Mouse (Mus musculus) embryonic stem cell, embryonic (primary cell): ENCODE results near the gene Gnb1l.
"Not testable (repeated sequence)": the region's sequence is repeated elsewhere in the genome, so short reads cannot be mapped to it uniquely, and the experiment has no call there.

Source experiments
- CTCF ChIA-PET, 4 experiments: fragments of 300-600 bp in 2 of 4; fragments of 350-600 bp in 2 of 4; sonication (Branson Sonifier 250); formaldehyde crosslinking; loops; one replicate each; lab custom pipeline; 2022; ENCODE audit warnings: inconsistent platforms in 2 of 4; lab: Charles Lee
- POLR2A ChIA-PET, 4 experiments: fragments of 300-600 bp in 2 of 4; fragments of 350-600 bp in 2 of 4; sonication (Branson Sonifier 250); formaldehyde crosslinking; loops; one replicate each; lab custom pipeline; 2022; ENCODE audit warnings: antibody characterized with exemption in 4 of 4, inconsistent platforms in 1 of 4; lab: Charles Lee

The Gnb1l gene

DNA sequence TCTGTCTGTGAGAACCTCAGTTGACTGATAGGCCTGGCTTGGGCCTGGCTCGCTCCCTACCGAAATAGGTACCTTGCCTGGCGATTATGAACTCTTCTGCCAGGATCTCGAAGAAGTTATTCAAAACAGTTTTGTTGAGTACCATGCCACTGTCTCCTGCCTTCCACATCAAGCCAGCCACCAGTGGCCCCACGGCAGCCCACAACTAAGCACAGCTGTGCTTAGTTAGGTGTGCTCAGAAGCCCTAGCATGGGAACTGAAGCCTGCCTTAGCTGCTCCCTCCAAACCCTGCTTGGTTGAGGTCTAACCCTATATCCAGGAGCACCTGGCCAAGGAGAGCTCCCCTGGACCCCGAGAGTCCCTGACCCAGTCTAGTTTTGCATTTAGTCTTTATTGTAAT is 3.0 kb downstream of the Gnb1l start:
- CTCF ChIA-PET = interaction anchor here in 2 of 4 experiments (0.9 to 1.6 kb wide), 3 partner anchors 58 to 185 kb away, joined by 3 to 4 read pairs (median 3); no protein-coding TSS in a partner anchor
- POLR2A ChIA-PET = interaction anchor here in 2 of 4 experiments (0.5 to 2.0 kb wide), 7 partner anchors 13 to 127 kb away, joined by 3 to 4 read pairs (median 3); no protein-coding TSS in a partner anchor

DNA sequence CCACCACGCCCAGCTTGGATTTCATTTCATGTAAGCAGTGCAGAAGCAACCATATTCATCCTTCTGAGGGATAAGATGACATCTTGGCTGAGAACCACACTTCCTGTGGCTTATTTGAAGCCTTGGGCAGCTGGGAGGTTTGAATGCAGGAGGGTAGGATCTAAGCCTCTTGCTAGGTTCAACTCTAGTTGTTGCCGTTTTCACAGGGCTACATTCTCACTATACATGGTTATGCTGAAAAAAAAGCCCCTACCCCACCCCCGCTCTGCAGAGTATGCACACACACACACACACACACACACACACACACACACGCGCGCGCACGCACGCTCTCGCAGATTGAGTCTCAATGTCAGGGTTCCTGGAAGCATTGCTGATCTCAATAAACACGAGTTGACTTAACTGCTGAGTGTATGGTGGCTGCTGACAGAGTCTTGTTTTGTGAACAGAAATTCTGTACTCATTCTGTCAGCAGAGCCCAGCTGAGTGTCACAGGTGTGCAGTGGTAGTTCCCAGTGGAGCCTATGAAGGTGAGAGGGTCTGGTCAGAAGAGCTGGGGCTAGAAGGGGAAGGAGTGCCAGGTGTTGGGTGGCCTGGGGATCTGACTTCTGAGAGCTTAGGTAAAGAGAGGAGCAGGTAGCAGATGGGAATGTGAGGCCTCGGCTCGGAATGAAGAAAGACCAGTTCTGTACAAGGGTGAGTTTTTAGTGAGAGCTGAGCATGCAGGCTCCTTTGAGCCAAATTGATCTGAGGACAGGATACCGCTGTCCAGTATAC is 5.2 kb downstream of the Gnb1l start:
- ChIA-PET CTCF (no interaction called here), POLR2A (interaction anchor here in 2 of 4 experiments (0.6 to 2.8 kb wide), 4 partner anchors 12 to 370 kb away, joined by 3 to 15 read pairs (median 3); no protein-coding TSS in a partner anchor)

DNA sequence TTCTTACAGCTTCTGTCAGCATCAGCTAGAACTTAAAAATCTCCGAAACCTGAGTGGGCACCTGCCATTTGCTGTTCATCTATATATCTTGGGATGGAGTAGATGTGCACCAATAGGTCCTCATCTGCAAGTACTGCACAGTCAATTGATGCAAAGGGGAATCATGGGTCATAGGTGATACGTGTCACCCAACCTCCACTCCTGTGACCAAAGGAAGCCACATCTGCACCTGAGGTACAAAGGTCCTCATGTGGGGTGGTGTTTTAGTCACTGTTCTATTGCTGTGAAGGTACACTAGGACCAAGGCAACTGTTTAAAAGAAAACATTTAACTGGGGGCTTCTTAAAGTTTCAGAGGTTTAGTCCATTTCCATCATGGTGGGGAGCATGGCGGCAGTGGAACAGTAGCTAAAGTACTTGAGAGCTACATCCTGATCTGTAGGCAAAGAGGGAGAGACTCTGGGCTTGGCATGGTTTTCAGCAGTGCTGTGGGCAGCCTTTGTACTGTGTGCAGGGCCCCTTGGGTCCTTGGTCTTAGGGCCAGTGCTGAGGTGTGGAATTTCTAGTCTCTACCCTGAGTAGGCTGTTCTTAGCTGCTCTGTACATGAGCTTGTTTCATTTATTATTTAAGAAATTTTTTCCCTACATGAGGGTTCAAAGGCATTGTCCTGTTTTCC is 8.1 kb downstream of the Gnb1l start:
- POLR2A ChIA-PET = interaction anchor here in 3 of 4 experiments (0.7 to 1.7 kb wide), 6 partner anchors 8 to 27 kb away, joined by 3 to 8 read pairs (median 4); no protein-coding TSS in a partner anchor
- CTCF ChIA-PET = interaction anchor here in 1 of 4 experiments (1.4 kb wide), 1 partner anchor 63 kb away, joined by 3 read pairs; no protein-coding TSS in a partner anchor

DNA sequence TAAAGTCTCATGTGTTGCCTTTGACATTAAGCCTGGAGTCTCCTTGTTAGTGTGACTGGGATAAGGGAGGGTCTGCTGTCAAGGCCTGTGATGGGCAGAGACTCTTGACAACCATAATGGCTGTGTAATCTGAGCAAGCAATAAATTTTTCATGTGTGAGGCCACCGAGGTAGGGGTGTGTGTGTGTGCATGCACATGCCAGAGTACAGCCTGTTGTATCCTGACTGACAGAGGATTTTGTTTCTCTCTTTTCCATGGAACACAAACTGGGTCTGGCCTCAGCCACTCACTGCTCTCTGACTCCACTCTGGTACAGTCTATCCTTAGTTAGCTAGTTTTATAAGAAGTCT is 8.7 kb downstream of the Gnb1l start:
- ChIA-PET CTCF (interaction anchor here in 1 of 4 experiments (1.4 kb wide), 1 partner anchor 64 kb away, joined by 3 read pairs; no protein-coding TSS in a partner anchor), POLR2A (interaction anchor here in 2 of 4 experiments (0.8 to 1.7 kb wide), 6 partner anchors 9 to 74 kb away, joined by 3 to 8 read pairs (median 4); no protein-coding TSS in a partner anchor)

DNA sequence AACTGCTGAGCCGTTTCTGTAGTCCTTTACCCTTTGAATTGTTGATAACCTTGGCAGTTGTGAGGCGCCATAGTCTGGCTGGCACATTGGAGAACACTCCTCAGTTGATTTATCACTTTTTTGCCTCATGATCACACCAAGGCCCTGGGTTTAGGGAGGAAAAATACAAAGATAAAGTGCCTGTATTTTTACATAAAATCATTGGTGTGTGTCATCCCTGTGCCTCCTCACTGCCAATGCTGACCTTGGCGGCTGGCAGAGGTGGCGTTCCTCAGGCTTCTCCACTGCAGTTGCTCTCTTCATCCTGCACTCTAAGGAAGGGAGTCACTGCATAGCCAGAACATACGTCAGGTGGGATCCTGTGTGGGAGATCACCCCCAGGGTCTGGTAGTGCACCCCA is 13.2 kb downstream of the Gnb1l start:
- ChIA-PET POLR2A (no interaction called here), CTCF (no interaction called here)

DNA sequence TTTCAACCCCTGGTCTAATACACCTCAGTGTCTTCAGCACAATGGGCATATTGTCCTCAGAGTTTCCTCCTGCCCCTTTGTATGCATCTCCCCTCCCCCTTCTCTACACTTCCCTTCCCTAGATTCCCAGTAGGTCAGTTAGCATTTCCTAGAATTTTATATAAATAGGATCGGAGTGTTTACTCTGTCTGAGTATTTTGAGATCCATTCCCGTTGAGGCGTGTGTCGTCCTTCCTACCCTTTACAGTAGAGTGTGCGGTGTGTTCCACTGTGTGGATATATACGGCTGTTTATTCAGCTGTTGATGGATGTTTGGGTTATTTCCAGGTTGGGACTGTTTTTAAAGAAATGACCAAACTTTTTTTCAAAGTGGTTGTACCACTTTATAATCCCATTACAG is 15.0 kb downstream of the Gnb1l start:
- ChIA-PET POLR2A (interaction anchor here in 2 of 4 experiments (1.9 to 4.1 kb wide), 2 partner anchors 9 to 12 kb away, joined by 4 to 15 read pairs; no protein-coding TSS in a partner anchor), CTCF (interaction anchor here in 1 of 4 experiments (1.3 kb wide), 1 partner anchor 70 kb away, joined by 3 read pairs; no protein-coding TSS in a partner anchor)

DNA sequence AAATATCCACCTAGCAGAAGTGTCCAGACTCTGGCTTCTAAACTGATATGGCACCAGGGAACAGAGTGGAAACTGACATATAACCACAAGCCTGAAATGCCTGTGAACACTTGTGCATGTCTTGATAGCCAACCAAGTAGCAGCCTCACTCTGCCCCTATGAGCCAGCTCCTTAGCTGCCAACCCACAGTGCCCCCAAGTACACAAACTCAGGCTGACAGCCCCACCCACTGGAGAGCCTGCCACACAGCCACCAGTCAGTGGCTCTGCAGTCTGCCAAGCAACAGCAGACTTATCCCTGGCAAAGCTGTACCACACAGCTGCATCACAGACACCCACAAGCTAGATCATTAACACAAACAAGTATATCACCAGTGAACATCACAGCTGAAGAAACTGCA is 19.6 kb downstream of the Gnb1l start:
- CTCF ChIA-PET = interaction anchor here in 2 of 4 experiments (0.8 to 2.2 kb wide), 7 partner anchors 13 to 75 kb away, joined by 3 to 14 read pairs (median 4); no protein-coding TSS in a partner anchor
- POLR2A ChIA-PET = interaction anchor here in 1 of 4 experiments (0.8 to 1.3 kb wide), 2 partner anchors 16 to 53 kb away, joined by 3 read pairs; no protein-coding TSS in a partner anchor

DNA sequence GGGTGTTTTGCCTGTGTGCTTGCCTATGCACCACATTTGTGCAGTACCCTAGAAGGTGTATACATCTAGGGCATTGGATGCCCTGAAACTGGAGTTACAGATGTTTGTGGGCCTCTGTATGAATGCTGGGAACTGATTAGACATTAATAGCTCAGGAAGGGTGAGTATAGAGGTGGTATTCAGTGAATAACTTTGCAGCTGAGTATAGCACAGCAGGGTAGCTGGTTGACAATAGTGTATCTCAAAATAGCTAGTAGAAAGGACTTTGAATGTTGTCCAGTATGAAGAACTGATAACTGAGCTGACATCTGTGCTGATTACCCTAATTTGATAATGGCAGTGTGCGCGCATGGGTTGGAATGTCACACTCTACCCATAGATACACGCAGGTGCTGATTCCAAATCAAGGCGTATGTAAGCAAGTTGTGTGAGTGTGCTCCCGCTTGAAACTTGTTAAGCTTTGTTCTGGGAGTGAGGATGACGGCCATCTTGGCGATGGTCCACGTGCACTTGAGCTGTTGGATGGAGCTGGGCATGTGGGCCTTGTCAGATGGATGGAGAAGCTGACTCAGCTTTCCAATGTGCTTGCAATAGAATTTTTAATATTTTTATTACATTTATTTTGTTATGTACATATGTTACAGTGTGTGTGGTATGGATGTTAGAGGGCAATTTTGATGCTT is 25.2 kb downstream of the Gnb1l start:
- ChIA-PET POLR2A (interaction anchor here in 2 of 4 experiments (0.8 to 1.4 kb wide), 3 partner anchors 16 to 31 kb away, joined by 3 to 6 read pairs (median 3); partner anchors contain the start of genes Gnb1l (in 1 of the 2) and Rtl10 (in 1 of the 2)), CTCF (interaction anchor here (0.6 to 1.8 kb wide), 8 partner anchors 80 to 130 kb away, joined by 3 to 10 read pairs (median 4); no protein-coding TSS in a partner anchor)

DNA sequence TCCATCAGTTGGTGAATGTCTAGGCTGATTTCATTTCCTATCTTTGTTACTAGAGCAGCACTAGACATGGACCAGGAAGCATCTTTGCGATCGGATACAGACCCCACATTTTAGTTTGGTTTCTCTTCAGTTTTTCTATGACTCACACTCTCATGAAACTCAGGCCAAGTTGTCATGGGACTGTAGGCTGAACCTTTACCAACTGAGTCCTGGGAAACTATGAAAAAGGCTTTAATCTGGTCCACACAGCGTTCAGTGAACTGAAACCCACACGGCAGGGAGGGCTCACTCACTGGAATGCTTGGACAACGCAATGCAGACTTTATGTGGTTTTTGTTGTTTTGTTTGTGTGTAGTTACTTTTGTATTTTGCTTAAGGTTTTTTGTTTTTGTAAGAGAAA is 30.1 kb downstream of the Gnb1l start:
- ChIA-PET POLR2A (no interaction called here), CTCF (interaction anchor here in 1 of 4 experiments (0.6 kb wide), 1 partner anchor 67 kb away, joined by 4 read pairs; no protein-coding TSS in a partner anchor)

DNA sequence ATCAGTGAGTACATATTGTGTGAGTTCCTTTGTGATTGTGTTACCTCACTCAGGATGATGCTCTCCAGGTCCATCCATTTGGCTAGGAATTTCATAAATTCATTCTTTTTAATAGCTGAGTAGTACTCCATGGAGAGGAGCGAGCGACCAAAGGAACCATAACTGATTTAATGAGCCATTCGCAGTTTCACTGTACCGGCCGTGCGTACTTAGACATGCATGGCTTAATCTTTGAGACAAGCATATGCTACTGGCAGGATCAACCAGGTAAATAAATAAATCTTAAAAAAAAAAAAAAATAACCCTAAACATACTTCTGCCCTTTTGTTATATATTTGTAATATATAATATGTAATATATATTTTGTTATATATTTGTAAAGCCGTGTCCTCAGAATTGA is 34.5 kb downstream of the Gnb1l start:
- CTCF ChIA-PET = interaction anchor here in 1 of 4 experiments (0.6 kb wide), 1 partner anchor 296 kb away, joined by 3 read pairs; no protein-coding TSS in a partner anchor
- POLR2A ChIA-PET = not testable (repeated sequence)

DNA sequence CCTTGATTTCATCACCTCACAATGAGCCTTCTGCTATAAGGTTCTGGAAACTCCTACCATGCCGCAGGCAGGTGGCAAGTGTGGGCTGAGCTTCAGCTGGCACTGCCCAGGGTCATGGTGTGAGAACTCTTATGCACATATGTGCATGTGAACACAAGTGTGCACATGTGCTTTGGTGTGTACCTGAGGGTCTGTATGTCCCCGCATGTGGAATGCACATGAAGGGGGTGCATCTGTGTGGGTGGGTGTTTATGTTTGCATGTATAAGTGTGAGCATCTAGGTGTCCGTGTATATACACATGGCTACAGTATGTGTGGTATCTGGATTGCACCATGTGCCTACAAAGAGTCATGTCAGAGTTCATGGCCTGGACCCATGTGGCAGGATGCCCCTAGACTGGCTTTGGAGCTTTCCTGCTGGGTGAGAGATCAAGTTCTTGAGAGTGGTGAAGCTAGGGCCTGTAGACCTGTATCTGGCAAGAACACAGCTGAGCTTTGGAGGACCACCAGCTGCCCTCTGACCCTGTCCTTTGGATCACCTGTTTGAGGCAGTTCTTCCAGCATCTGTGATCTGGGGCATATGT is 39.0 kb downstream of the Gnb1l start:
- ChIA-PET POLR2A (interaction anchor here in 1 of 4 experiments (0.7 to 1.9 kb wide), 3 partner anchors 14 to 80 kb away, joined by 3 to 10 read pairs (median 8); no protein-coding TSS in a partner anchor), CTCF (interaction anchor here in 2 of 4 experiments (1.3 to 1.7 kb wide), 2 partner anchors 67 to 94 kb away, joined by 3 to 10 read pairs; no protein-coding TSS in a partner anchor)

DNA sequence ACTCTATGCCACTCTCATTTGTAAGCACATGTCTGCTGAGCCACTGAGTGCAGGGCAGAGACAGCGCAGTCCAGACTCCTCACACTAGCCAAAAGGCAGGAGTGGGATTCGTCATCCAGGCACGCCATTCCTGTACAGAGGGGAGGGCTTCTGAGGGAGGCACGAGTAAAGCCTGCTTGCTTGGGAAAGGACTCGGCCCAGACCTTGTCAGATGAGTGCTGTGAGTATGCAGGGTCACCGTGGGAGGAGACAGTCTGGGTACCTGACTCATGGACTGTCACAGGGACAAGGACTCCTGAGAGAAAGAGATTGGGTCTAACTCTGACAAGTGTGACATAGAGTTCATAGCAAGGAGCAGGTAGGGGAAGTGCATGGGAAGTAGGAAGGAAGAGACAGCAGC is 40.8 kb downstream of the Gnb1l start:
- POLR2A ChIA-PET = interaction anchor here in 2 of 4 experiments (0.8 to 1.9 kb wide), 6 partner anchors 9 to 68 kb away, joined by 3 to 10 read pairs (median 3); no protein-coding TSS in a partner anchor
- CTCF ChIA-PET = interaction anchor here in 1 of 4 experiments (1.7 kb wide), 1 partner anchor 96 kb away, joined by 10 read pairs; no protein-coding TSS in a partner anchor

DNA sequence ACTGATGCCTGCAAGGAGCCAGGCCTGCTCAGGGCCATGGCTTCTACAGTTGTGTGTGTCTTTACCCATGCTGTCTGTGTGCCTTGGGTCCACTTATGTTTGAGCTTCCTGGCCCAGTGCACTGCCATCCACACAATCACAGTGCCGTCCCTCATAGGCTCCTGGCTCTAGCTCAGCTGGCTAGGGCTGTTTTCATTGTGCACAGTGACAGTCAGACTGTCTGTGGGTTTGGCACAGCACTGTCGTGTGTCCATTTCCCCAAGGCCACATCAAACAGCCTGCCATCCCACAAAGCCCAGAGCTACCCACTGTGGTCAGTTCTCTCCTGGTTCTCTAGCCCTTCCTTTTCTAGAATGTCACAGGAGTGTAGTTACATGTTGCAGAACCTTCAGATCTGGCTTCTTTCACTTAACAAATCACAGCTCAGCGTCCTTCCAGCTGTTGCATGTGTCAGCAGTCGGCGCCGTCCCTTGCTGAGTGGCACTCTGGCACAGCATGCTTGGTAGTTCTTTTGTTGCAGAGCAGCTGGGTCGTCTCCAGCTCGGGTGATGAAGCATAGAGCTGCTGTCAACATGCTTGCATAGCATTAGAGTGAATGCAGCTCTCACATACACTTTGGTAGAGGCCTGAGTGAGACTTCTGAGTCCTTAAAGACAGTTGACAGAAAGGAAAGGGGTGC is 44.8 kb downstream of the Gnb1l start:
- ChIA-PET POLR2A (interaction anchor here in 1 of 4 experiments (1.1 kb wide), 1 partner anchor 15 kb away, joined by 3 read pairs; no protein-coding TSS in a partner anchor), CTCF (interaction anchor here in 1 of 4 experiments (0.6 kb wide), 1 partner anchor 275 kb away, joined by 4 read pairs; no protein-coding TSS in a partner anchor)

DNA sequence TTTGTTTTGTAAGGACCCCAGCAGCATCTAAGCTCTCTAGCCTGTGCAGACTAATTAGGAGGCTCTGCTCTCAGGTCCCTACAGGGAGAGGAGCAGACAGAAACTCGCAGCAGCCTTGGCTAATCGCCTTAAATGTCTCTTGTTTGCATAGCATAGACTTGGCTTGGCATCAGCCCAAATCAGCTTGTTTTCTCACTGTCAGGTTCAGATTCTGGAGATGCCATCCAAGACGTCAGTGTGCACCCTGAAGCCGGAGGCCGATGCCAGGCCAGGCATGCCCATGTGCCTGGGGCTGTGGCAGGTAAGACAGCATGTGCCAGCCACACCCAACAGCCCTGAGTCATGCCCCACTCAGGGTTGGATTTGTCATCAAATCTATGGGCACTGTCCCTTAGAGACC is 49.4 kb downstream of the Gnb1l start:
- ChIA-PET POLR2A (interaction anchor here in 1 of 4 experiments (1.3 kb wide), 1 partner anchor 9 kb away, joined by 3 read pairs; no protein-coding TSS in a partner anchor), CTCF (interaction anchor here in 3 of 4 experiments (0.5 to 2.2 kb wide), 3 partner anchors 17 to 104 kb away, joined by 3 to 6 read pairs (median 4); no protein-coding TSS in a partner anchor)

DNA sequence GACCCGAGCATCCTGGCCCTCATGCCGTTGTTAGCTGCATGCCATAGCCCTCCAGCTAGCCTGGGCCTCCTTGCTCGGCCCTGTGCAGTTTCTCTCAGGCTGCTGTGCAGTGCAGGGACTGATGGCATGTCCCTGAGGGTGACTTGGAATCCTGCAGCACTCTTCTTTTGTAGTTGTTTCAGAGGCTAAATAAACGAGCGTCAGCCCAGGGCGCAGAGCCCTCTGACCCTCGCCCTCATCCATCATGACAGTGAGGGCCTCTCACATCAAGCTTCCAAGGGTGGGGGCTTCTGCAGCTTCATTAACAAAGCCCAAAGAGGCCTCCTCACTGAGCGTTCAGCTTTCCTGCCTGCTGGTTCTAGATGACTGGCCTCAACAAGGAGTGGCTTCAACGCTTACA is 53.1 kb downstream of the Gnb1l start:
- CTCF ChIA-PET = interaction anchor here in 3 of 4 experiments (0.6 to 1.2 kb wide), 3 partner anchors 144 to 499 kb away, joined by 3 to 5 read pairs (median 4); partner anchors contain the start of gene Dgcr6 (in 1 of the 3)
- POLR2A ChIA-PET = interaction anchor here in 3 of 4 experiments (0.7 to 1.9 kb wide), 4 partner anchors 13 to 176 kb away, joined by 3 to 10 read pairs (median 4); partner anchors contain the start of gene Gnb1l (in 1 of the 3)

DNA sequence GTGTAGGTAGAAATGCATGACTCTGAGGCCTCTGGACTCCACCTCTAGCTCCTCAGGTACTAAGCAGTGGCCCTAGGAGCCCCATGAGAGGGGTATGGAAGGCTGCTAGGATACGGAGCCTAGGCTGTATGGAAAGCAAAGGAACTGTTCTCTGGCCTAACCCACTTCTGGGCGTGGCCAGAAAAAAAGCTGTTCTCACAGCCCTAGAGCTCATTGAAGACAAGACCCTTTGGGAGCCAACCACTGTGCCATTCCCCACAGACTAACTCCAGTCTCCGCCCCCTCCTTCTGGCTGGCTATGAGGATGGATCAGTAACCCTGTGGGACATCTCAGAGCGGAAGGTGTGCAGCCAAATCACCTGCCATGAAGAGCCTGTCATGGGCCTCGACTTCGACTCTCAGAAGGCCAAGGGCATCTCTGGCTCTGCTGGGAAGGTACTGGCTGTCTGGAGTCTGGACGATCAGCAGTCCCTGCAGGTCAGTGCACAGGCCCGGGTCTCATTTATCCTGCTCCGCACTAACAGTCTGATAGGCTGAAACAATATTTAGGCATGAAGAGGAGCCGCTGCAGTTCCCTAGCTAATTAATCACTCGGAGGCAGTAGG is 53.7 kb downstream of the Gnb1l start:
- CTCF ChIA-PET = interaction anchor here in 2 of 4 experiments (0.6 to 1.2 kb wide), 2 partner anchors 145 to 500 kb away, joined by 3 to 5 read pairs; partner anchors contain the start of gene Dgcr6 (in 1 of the 2)
- POLR2A ChIA-PET = interaction anchor here in 2 of 4 experiments (1.2 to 1.9 kb wide), 3 partner anchors 13 to 54 kb away, joined by 3 to 10 read pairs (median 5); partner anchors contain the start of gene Gnb1l (in 1 of the 2)
